Mouse (Mus musculus): ENCODE data around the gene Pim2. TPM values are rescaled to one million over a fixed set of nuclear protein-coding genes. Genes with fewer than 3 reads are reported as not detected.

Pim2 gene
- total RNA-seq (2014; fragmentation: Nextera tagmentation): 11.4 and 16.2 TPM in 2 replicates
- total RNA-seq (2017): 2.1 and 2.2 TPM in 2 replicates

DNA sequence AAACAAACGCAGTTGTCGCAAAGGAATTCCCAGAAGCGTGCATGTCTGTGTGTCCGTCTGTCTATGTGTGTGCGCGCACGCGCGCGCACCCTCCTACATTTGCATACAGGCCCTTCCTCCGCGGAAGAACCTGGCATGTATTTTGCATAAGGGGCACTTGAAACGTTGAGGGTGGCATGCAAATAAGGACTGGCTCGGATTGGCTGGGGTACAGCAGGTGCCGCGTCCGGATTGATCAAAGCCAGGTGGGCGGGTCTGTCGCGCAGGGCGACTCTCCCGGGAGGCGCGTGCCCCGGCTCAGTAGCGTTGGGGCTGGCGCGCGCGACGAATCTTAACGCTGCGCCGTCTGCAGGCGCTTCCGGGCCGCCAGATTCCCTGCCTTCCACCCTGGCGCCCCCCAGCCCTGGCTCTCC lies at the start of gene Pim2:
Pim2 (plus strand) TSS at position 256 of the 413 bp plus-strand sequence.
- ATAC-seq (replicated peaks; ENCODE audit: low FRiP score, low TSS enrichment, poor library complexity, severe bottlenecking): peak; percentile 94

DNA sequence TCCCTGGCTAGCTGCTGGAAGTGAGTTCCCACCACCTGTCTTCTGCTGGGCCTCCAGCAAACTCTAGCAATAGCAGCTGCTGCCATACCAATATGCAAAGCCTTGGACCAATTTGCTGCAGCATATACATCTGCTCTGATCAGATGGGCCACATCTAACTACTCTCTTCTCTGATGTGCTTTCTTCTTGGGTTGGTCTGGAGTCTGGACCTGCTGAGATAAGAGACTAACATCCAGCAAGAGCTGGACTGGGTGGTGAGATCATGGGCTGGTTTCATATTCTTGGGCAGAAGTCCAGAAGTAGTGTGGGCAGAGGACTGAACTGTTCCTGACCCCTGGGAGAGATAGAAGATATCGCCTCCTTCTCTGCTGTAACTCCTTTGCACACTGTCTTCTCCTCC lies 40.9 kb upstream of the Pim2 start:
- peak; percentile 71 for ATAC-seq (replicated peaks; ENCODE audit: low FRiP score, low TSS enrichment, poor library complexity, severe bottlenecking)

DNA sequence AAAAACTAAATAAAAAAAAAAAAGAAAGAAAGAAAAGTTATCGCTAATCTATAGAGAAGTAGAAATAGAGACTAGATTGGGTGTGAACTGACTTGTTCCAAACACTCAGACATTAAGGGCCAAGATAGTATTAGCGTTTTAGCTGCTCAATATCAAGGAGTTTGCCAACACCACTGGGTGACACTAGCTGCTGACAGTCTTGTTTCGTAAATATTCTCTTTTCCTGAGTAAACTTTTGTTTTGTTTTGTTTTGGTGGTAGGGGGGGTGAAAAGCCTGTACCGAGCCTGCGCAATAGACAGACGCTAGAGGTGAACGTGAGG lies 37.3 kb upstream of the Pim2 start:
- ATAC-seq (replicated peaks; ENCODE audit: low FRiP score, low TSS enrichment, poor library complexity, severe bottlenecking): no peak

DNA sequence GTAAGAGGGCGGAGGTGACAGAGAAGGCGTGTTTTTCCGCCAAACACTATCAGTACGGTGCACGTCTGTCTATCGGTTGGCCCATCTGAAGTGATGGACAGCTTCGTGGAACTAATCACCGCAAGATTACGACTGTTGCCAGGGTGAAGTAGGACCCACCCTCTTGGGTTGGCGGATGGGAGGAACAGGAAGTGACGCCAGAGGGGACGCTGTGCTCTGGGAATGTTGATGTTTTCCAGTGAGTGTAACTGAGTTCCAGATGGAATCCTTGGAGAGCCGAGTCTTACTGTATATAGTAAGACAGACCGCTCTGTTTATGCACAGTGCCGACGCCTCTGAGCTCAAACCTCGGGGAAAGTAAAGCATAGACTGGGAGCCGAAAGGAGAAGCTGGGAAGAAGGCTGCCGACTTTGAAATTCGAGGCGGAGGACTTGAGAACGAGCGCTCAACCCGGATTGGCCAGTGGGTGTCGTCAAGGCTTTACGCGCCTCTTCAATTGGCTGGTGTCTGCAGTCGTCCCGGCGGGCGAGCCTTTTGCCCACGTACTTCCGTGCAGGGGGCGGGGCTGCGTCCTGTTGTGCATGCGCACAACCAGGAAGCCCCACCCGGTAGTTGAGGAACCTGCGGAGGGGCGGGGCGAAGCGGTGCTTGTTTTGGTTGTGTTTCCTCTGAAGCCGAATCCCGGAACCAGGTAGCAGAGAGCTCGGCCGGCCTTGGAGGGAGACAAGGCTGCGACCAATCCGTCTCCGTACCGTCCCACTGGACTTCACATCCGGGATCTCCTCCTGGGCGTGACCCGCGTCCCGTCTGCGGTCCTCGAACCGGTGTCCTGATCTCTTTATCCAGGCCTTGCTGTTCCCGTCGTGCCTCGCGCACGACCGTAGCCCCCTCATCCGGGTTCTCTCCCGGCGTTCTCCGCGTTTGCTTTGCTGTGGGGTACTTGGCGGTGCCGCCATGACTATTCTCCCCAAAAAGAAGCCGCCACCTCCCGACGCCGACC lies 36.6 kb upstream of the Pim2 start, which contains the start of gene Otud5:
Otud5 (plus strand) TSS at position 202 of the 1,000 bp plus-strand sequence.
- ATAC-seq (replicated peaks; ENCODE audit: low FRiP score, low TSS enrichment, poor library complexity, severe bottlenecking): peak; percentile 83

DNA sequence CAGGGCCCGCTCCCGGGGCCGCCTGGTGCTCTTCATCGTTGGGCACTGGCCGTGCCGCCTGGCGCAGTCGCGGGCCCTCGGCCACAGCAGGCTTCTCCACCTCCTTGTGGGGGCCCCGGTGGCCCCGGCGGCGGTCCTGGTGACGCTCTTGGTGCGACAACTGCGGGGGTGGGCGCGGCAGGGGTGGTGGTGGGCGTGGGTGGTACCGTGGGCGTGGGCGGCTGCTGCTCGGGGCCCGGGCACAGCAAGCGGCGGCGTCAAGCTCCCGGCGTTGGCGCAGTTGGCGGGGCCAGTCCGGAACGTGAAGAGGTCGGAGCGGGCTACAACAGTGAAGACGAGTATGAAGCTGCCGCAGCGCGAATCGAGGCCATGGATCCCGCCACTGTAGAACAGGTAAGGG lies 35.7 kb upstream of the Pim2 start:
- ATAC-seq (replicated peaks; ENCODE audit: low FRiP score, low TSS enrichment, poor library complexity, severe bottlenecking): no peak

DNA sequence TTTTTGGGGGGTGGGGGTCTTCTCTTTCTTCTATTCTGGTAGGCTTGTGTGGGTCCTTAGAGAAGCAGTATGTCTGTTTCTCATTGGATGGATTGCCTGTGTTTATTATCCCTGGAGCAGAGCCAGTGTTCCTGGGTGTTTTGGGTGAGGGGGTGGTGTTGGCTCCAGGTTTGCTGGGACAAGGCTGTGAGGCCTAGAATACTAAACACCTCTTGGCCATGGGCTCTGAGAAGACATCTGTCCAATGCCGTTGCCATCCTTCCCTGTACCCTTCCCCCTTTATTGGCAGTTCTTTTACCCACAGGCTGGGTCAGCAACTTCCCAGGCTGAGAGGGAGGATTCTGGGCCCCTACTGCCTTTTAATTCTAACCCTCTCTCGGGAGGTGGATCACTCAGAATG lies 30.2 kb upstream of the Pim2 start:
- ATAC-seq (replicated peaks; ENCODE audit: low FRiP score, low TSS enrichment, poor library complexity, severe bottlenecking): no peak

DNA sequence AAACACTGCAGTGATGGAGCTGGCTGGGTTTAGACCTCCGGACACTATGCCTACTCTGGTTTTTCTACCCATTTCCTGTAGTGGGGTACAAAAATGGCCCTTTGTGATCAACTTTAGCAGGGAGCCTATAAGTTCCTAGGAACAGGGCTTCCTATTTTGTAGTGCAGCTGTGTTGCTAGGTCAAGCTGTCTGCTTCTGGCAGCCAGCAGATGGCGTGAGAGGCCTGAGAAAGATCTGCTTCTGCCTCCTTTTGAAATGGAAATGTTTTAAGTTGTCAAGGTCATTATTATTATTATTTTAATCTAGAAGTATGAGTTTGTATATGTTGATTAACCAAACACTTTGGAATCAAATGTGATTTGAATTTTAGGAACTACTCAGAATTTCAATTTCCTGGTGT lies 23.5 kb upstream of the Pim2 start:
- ATAC-seq (replicated peaks; ENCODE audit: low FRiP score, low TSS enrichment, poor library complexity, severe bottlenecking): peak; percentile 75; the same call in 1 of the 2 replicates

DNA sequence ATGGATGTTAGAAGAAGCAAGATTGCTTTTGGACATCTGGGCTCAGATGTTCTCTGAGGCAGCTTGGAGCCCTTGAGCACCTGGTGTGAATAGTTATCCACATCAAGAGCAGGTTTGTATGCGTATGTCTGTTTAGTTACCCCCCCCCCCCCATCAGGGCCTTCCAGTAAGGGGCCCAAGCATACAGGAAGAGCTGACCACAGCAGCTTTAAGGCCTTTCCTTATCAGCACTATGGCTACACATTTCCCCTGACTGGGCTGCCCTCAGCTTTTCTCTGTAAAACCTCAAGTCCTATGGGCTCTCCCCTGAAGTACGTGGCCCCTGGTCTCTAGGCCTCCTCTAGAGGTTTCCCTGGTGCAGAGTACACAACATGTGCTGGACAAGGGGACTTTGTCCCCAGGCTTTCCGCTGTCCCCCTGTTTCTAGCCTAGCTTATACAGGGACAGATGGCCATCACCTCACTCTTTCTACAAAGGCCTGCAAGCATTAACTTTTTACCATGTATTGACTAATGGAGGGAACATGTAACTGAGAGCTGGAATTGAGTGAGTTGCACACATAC lies 18.8 kb upstream of the Pim2 start:
- no peak for ATAC-seq (replicated peaks; ENCODE audit: low FRiP score, low TSS enrichment, poor library complexity, severe bottlenecking)

DNA sequence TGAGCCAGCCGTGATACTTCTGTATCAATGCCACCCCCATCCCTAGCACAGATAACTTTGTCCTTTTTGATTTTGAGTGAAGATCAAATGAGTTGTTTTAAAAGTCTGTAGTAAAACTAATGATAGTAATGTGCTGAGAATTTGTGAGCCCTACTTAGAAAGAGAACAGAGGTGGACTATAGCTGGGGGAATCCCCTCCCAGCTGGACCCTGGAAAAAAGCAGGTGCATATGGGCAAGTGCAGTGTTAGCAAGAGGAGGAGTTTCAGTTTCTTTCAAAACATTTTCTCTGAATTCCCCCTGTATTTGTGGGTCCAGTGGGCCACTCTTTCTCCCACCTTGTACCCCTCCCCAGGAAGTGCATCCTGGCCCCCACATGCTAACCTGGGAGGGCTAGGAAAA lies 14.9 kb upstream of the Pim2 start:
- no peak for ATAC-seq (replicated peaks; ENCODE audit: low FRiP score, low TSS enrichment, poor library complexity, severe bottlenecking)

DNA sequence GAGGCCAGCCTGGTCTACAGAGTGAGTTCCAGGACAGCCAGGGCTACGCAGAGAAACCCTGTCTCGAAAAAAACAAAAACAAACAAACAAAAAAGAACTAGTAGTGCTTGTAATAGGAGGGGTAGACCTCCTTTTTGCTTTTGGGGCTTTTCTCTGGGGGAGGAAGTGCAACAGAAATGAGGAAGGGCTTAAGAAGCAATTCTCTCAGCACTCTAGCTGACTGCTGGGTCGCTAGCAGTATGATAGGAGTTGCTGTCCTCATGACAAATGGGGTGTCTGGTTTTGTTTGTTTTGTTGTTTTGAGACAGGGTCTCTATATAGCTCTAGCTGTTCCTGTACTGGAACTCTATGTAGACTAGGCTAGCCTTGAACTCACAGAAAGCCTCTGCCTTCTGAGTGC lies 13.5 kb upstream of the Pim2 start:
- ATAC-seq (replicated peaks; ENCODE audit: low FRiP score, low TSS enrichment, poor library complexity, severe bottlenecking): no peak

DNA sequence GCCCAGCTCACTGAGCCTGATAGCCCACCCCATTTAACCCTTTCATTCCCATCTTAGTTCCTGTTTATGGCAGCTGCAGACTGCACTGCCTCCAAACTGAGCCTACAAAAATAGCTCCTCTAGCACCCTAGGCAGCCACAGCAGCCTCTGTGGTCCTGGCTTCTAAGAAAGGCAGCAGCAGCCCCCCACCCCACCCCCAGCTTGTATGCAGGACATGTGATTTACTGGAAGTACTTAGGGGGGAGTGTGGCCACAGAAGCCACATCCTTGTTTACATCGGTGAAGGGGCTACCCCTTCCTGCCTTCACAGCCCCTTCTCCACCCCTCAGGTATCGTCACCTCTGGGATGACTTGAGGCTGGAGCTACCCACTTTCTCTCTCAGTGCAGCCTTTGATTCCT lies 12.7 kb upstream of the Pim2 start:
- ATAC-seq (replicated peaks; ENCODE audit: low FRiP score, low TSS enrichment, poor library complexity, severe bottlenecking): no peak

DNA sequence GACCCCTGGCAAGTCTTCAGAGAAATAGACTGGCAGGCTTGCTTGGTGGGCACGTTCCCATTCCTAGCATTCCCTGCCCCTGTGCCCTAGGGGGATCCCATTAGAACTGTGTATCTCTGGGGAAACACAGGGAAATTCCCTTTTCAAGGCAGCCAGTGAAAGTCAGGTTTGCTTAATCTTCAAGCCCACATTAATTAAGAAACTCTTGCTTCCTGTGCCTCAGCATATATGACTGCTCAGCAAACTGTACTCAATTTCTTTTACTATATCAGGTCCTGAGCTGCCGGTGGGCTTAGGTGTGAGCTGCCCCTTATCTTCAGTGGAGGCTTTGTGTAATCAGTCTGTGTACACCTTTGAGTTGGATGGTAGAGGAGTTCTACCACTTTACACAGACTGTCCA lies 12.3 kb upstream of the Pim2 start:
- ATAC-seq (replicated peaks; ENCODE audit: low FRiP score, low TSS enrichment, poor library complexity, severe bottlenecking): no peak

DNA sequence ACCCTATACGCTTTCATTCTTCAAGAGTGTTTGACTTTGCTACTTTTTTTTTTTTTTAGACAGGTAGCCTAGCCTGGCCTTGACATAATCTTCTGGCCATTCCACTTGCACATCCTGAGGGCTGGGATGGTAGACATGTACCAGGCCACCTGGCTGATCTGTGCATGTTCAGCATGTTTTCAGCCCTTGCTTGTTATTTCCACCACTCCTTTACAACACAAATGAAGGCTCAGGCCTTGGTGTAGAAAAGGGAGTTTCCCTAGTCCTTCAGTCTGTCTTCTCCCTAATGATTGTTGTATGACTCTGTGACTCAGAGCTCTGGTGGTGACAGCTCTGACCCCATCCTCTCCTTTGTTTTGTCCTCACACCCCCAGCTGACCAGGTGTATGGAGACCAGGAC lies 10.9 kb upstream of the Pim2 start:
- ATAC-seq (replicated peaks; ENCODE audit: low FRiP score, low TSS enrichment, poor library complexity, severe bottlenecking): no peak

DNA sequence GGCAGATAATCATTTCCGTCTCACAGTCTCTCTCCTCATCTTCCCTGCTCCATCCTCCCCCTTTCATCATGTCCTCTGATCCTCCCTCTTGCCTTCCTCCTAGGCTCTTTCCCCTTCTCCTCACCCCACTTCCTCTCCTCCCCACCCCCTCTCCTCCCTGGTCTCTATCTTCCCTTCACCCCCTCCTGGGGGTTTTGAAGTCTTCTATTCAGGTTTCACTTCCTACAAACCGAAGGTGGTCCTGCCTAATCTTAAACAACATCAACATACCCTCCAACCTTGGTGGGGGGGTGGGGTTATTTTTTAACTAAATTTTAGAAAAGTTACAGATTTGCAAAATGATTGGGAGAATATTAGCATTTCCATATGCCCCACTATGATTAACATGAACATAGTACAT lies 9.6 kb upstream of the Pim2 start:
- ATAC-seq (replicated peaks; ENCODE audit: low FRiP score, low TSS enrichment, poor library complexity, severe bottlenecking): no peak

DNA sequence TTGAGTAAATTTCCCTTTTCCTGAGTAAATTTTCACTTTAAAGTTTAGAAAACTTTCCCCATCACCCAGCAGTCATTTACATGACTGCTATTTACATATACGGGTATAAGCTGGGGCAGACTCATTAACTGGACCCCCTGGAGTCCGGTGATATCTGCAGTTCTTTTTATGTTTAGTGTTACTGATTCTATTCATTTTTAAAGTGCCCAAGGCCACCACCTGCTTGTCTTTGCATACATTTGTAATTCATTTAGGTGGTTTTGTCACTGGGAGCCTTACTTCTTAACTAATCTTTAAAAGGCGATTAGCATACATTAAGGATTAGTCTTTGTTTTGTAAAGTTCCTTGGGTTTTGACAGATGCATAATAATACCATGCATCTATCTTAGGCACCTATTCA lies 8.2 kb upstream of the Pim2 start:
- ATAC-seq (replicated peaks; ENCODE audit: low FRiP score, low TSS enrichment, poor library complexity, severe bottlenecking): no peak

DNA sequence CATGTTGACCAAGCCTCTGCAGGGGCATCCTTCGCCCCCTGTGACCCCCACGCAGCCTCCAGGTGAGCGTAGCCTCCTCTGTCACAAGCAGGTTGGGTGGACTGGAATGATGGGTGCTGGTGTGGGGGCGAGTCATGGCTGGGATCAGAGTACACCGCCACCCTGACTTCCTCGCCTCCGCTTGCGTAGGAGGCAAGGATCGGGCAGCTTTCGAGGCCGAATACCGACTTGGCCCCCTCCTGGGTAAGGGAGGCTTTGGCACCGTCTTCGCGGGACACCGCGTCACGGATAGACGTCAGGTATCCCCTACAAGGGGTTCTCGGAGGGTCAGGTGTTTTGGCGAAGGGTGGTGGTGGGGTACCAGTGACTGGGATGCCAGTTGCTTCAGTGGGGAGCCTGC lies 433 bp downstream of the Pim2 start:
- ATAC-seq (replicated peaks; ENCODE audit: low FRiP score, low TSS enrichment, poor library complexity, severe bottlenecking): no peak

DNA sequence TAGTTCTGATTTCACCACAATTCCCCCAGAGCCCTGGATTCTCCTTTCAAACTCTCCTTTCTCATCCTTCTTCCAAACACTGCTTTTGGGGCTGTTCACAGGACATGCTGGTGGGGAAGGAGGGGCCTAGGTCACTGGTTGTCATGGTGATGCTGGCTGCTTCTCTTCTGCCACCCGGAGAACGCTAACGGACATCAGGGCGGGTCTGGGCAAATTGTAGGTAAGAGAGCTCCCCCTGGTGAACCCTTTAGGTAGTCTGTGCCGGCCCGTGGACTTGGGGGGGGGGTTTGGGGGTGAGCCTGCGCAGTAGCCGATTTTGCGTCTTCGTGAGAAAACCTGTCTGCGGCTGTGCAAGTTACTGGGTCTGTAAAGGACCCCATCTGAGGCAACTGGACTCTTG lies 1.8 kb downstream of the Pim2 start:
- ATAC-seq (replicated peaks; ENCODE audit: low FRiP score, low TSS enrichment, poor library complexity, severe bottlenecking): peak; percentile 41

DNA sequence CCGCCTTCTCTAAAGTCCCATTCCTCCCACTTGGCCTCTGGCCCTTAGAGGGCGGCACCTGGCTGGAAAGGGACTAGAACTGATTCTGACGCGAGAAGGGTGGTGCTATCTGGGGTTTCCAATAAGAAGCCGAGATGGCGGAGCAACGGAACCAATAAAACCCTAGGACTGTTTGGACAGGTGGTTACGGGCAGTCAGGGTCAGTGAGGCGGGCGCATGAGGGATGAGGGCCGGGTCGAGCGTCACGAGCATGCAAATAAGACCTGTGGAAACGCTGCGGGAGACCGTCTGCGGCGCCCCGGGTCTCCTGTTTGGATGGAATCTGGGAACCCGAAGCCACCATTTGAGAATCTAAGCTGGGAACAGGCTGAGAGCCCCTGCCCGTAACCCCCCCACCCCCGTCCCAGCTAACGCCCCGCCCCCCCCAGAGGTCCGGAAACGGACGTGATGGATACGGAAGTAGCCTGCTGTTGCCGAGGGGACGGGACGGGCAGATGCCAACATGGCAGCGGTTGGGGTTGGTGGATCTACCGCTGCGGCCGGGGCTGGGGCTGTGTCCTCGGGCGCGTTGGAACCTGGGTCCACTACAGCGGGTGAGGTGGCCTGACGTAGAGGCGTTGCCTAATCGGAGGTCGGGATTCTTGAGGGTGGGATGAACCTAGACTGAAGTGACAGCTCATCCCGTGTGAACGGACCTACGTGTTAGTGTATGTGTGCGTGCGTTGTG lies 5.9 kb downstream of the Pim2 start, which contains the start of gene Slc35a2:
Slc35a2 (plus strand) TSS at position 188 of the 727 bp plus-strand sequence.
- ATAC-seq (replicated peaks; ENCODE audit: low FRiP score, low TSS enrichment, poor library complexity, severe bottlenecking): peak; percentile 91

DNA sequence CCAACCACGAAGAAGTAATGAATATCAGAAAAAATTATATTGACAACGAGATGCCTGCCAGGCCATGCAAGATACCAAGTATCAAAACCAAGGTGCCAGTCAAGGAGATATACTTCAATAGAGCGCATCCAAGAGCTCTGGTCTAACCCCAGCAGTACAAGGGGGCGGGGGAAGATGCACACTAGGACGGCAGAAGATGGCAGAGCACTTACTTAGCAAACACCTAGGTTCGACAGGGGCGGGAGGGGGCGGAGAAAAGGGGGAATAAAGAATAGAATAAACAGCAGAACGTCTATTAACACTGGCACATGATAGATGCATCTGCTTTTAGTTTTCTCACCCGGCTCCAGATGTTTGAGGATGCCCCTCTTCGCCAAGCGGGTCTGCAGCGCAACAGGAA lies 20.1 kb downstream of the Pim2 start:
- ATAC-seq (replicated peaks; ENCODE audit: low FRiP score, low TSS enrichment, poor library complexity, severe bottlenecking): no peak

Measured in megakaryocyte-erythroid progenitor cell, adult 5-6 weeks (primary cell).